Mouse (Mus musculus): ENCODE data around the gene Mvp.

DNA sequence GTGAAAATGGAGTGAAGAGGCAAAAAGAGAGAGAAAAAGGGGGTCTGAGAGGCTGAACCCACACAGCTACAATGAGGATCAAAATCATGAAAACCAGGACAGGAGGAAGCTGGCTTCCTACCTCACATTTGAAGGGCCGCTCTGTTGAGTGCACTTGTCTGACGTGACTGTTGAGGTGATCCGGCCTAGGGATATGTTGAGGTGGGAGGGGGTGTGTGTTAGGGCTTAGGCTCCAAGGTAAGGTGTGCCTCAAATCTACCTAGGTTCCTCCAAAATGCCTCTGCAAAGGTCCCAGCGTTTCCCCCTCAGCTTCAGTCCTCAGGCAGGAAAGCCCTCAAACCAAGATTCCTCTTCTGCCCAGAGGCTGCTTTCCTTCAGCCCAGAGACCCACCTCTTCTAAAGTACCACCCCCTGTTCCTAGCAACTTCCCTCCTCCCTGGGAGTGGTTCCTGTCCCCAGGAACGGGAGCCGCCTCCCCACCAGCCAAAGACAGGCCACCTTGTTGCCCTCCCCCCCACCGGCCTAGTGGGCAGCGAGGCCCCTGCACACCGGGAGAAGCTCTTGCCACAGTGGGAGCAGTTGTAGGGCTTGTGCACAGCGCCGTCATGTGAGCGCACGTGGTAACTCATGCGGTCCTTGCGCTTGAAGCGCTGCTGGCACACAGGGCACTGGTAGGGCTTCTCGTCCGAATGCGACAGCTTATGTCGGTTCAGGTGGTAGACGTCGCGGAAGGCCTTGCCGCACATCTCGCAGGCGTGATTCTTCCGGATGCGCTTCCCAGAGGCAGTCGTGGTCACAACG is 10.5 kb upstream of the Mvp start:
- peak; percentile 57; the same call in 1 of the 2 replicates for TF ChIP-seq CTCF (IDR thresholded peaks at IDR 0.05; ENCODE audit: borderline replicate concordance, extremely low read depth, insufficient read depth, insufficient read length)
- TF ChIP-seq POLR2A (IDR thresholded peaks at IDR 0.05; ENCODE audit: borderline replicate concordance, extremely low read depth, insufficient read depth, insufficient read length, poor library complexity, severe bottlenecking) = peak; percentile 23; the same call in 1 of the 2 replicates
